Mouse (Mus musculus): ENCODE measurements at regions not wholly inside any gene's neighbourhood (a gene's known extent, or its start where the extent isn't known, plus 50 kb on each side); places are given as distances from the start of the nearest gene placed in this dataset.
"Not testable (repeated sequence)": the region's sequence is repeated elsewhere in the genome, so short reads cannot be mapped to it uniquely, and the experiment has no call there.

DNA sequence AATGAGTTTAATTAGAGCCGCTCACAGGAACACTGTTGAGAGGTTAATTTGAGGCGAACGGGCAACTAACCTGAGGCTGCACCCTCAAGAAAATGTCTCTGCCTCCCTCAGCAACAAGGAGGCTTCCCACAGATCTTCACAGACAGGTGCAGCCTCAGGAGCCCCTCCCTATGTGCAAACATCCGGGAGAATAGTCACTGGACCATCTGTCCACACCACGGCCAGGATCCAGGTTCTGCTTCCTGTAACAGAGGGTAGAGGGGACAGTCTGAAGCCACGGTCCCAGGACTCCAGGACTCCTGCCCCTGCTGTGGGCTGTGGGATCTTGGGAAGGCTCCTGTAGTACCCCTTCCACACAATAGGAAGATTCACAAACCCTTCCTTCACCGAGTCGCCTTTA, 134.1 kb upstream of the Gadl1 start:
- no peak for DNase-seq (ENCODE audit: low read depth, low spot score)

DNA sequence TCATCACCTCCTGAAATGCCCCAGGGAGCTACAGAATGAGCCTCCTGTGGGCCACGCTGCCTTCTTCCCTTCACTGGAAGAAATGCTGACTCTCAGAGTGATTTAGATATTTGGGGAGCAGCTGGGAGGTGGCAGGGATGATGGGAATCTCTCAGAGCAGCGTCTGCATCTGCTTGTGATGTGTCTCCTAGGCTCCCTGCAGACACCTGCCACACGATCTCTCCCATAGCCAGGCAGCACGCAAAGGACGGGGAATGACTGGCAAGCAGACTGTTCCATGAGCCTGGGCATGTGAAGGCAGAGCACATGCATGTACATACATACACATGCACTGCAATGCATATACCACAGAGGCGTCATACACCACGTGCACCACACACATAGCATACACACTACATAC, 133.4 kb upstream of the Gadl1 start:
- no peak for DNase-seq (ENCODE audit: low read depth, low spot score)

DNA sequence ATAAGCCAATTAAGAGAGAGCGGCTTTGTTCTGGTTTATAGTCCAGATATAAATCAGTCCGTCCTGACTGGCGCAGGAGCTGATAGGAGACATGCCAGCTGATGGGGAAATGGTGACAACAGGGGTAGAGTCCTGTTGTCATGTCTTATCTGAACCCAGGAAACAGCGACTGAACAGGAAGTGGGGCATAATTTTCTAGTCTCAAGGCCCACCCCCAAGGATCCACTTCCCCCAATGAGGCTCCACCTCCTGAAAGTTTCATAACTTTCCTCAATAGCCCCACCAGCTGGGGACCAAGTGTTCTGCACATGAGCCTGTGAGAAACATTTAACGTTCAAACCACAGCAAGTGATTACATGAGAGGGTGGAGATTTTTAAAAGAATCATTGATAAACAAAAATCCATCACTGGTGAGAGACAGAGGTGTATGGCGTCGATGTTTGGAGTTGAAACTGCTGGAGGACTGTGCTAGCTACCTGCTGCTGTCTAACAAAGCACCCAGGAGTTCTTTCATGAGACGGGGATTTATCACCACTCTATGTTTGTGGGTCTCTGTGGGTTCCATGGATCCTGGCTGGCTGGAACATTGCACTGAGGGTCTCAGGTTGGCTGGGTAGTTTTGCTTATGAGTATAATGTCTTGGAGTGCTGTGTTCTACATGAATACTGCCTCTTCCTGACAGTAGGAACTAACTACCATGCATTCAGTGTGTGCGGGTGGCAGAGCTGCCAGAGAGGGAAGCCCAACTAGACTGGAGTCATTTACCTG, 132.0 kb upstream of the Gadl1 start:
- DNase-seq (ENCODE audit: low read depth, low spot score), result no peak

DNA sequence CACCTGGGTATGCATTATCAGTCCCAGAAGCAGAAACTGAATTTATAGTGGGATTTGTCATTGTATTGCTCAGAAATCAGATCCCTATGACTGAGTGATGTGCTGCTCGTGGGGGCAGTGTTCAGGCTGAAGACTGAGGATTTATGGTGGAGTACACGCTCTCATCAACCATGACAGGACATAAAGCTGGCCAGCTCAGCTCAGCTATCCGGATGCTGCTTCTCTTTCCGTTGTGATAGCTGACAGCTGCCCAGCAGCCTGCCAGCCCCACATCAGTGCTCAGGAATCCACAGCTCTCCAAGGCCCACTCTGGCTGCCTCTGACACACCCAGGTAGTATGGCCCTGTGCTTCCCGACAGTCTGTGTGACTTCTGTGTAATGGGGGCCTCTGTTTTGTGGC, 130.4 kb upstream of the Gadl1 start:
- no peak for DNase-seq (ENCODE audit: low read depth, low spot score)

DNA sequence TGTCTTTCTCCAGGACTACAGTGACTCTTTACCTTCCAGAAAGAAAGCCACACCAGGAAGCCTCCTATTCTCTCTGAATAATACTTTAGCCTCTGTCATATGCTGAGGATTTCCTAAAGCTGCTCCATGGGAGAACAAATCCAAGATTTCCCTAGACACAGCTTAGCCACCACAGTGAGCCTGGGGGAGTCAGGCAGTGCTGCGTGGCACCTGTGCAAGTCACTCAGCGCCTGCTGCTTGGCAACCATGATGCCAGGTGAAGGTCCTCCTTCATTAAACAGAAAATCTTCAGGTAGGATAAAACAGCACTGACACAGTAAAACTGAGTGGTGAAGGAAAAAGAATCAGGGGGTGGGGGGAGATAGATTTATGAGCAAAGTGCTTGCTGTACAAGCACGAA, 109.9 kb upstream of the Gadl1 start:
- no peak for DNase-seq (ENCODE audit: low read depth, low spot score)

DNA sequence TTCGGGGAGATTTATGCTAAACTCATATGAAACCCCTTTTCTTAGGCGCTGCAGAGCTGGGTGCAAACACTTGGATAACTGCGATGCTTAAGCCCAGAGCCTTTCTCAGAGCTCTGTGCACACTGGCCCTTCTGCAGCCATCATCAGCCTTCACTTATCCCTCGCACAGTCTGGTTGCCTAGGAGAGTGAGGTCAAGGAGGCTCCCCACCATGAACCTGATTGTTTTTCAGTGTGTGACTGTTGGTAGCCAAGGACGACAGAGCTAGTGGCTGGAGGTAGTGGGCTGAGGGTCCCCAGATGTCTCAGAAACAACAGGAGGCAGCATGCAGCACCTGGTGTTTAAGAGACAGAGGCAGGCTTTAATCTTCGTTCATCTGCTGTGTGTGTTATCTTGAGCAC, 108.6 kb upstream of the Gadl1 start:
- no peak for DNase-seq (ENCODE audit: low read depth, low spot score)

DNA sequence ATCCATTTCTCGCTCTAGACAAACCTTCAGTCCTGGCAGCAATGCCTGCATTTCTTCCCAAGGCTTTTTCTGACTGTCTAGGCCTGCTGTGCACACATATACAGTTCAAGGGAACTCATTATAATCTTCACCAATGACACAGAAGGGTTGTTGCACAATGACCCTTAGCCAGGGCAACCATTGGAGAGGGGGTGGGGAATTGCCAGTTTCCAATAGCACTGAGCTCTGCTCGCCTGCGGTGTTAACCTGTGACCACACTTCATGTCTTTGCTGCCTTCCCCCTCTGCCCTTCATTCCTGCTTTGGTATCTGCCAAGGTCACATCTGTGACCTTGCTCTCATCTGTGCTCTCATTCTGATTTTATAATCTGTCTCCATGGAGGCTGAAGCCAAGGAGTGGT, 106.2 kb upstream of the Gadl1 start:
- DNase-seq (ENCODE audit: low read depth, low spot score), result peak; percentile 5

DNA sequence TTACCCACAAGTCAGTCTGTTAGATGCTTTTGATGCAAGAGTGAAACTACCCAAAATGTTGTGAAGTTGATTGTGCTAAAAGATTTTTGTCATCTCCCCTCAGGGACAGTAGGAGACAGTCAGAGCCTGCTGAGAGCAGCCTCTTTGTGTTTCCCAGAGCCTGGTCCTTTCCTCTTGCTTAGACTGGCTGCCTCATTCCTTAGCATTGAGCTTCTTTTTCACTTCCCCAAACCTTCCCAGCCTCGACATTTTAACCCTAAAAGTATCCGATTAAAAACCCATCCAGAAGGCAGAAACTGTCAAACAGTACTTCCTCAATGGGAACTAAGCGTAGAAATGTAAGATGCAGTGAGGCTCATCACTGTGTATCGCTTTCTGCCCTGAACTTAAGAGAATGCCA, 104.0 kb upstream of the Gadl1 start:
- no peak for DNase-seq (ENCODE audit: low read depth, low spot score)

DNA sequence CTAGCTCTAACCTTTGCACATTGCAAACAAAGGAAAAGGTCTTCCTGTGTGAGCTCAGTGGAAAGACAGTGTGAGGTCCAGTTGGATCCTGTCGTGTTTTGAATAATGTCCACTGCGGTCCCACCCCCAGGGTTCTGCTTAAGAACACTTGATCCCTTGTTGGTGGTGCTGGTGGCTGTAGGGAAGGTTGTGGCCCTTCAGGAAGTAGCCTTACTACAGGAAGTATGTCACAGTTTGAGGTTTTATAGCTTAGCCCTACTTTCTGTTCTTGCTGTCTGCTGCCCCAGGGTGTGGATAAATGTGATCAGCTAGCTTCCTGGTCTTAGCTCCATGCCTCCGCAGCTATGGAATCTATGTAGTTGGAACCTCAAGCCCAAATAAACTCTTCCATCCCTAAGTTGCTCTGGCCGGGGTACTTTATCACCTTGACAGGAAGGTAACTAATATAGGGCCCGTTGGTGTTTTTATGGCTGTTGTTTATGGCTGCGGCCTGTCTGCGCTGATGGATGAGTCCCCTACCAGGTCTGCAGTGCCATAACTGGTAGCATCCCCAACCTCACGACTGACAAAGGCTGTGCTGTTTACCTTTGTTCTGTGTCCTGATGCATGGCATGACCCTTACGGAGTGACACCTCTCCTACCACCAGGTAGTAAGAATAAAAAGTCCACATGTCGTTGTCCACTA, 103.1 kb upstream of the Gadl1 start:
- DNase-seq (ENCODE audit: low read depth, low spot score), result peak; percentile 35

DNA sequence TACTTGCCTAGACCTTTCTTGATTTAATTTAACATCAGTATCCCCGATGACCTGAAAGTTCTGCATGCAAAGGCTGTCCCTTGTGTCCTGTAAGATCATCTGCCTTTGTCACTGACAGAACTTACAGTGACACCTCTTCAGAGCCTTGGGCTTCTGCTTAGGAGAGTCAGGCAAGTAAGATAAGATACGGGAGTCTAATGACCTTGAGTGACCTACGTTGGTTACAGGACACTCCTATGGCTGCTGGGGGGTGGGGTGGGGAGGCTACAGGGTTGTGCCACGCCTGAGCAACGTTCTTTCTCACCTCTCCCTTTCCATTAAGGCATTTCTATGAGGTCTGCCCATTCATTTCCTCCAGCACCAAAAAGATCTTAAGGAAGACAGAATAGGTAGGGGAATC, 69.1 kb upstream of the Gadl1 start:
- peak; percentile 28 for DNase-seq (ENCODE audit: low read depth, low spot score)

DNA sequence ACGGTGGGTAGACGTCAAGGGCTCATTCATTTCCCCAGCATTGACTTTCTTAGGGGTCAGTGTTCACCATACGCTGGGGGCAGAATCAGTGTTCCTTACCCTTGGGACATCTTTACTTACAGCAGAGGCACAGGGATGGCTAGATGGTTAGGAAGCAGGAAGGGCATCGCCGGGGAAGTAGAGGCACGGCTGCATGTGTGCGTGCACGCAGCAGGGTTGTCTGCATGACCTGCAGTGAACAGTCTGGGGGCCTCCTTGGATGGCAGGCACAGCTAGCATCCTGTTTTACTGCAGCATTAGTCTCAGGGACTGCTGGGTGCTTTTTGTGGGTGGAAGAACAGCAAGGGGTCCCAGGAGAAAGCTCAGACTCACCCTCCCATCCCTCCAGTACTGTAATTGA, 68.5 kb upstream of the Gadl1 start:
- no peak for DNase-seq (ENCODE audit: low read depth, low spot score)

DNA sequence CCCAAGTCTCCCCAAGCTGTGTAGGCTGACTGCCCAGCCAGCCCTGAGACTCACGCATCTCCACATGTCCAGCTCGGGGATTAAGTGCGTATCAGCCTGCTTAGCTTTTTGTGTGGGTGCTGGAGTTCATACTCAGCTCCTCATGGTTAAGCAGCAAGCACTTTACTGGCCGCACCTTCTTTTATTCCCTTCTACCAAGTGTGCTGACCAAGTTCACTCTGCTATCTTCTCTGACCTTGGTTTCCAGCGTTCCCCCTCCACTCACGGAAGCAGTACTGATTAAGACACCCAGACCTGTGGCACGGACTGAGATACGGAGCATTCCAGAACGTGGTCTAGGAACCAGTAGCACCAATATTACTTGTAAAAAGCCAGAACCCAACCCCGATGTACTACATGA, 67.6 kb upstream of the Gadl1 start:
- no peak for DNase-seq (ENCODE audit: low read depth, low spot score)

DNA sequence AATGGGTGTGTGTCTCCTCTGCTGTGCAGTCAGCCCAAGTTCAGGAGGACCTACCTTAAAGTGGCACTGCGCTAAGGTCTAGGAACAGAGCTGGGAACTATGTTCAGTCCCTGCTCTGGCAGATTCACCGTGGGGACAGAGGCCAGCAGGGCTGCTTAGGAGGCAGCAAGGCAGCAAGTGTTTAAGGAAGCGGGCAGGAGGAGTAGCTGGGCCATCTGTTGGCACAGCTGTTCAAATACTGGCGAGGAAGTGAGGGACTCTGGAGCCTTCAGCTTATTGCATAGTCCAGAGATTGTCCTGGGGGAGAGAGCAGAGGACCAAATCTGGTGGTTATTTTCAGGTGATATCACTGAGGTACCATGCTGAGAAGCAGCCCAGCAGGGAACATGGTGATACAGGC, 64.9 kb upstream of the Gadl1 start:
- DNase-seq (ENCODE audit: low read depth, low spot score), result no peak

DNA sequence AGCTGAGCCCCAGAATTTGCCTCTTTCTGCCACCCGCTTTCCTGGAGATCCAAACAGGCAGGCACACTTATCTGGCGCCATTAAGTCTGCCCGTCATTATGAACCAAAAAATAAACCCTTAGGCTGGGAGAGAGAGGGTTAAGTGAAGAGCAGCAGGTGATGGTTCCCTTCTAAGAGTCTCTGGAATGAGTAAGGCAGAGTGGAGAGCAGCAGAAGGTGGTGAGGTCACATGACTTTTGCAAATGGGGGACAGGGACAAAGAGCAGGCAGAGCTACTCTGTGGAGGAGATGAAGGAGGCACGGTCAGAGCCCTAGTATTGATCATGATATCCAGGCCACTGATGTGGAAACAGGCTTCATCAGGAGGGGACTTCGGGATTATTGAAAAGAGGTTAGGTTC, 64.2 kb upstream of the Gadl1 start:
- no peak for DNase-seq (ENCODE audit: low read depth, low spot score)

DNA sequence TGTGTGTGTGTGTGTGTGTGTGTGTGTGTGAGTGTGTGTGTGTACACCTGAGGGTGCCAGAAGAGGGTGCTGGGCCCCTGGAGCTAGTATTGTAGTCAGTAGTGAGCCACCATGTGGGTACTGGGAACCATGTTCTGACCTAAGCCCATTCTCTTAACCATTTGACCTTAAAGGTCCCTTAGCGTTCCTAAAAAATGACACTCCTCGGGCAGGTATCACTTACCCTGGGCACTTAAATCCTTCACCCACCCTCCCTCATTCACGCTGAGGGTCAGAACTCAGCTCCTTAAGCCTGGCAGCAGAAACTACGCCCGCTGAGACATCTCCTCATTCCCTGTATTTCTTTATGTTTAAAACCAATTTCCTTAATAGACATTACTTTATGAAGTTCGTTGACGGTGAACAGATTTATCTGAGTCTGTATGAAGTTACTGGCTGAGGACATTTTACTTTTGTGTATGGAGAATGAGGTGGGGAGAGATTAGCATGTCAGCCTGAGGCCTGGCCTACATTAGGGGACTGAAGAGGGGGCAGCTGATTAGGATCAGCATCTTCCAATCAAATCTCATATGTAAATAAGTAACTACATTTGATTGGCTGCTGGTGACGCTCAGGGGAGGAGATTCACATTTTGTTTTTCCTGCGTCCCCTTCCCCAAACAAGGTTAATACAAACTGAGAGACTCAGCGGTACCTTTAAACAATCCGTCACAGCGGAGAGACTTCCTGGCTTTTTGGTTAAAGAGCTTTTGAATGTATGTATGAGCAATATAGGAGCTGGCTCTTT, 61.8 kb upstream of the Gadl1 start:
- no peak for DNase-seq (ENCODE audit: low read depth, low spot score)

DNA sequence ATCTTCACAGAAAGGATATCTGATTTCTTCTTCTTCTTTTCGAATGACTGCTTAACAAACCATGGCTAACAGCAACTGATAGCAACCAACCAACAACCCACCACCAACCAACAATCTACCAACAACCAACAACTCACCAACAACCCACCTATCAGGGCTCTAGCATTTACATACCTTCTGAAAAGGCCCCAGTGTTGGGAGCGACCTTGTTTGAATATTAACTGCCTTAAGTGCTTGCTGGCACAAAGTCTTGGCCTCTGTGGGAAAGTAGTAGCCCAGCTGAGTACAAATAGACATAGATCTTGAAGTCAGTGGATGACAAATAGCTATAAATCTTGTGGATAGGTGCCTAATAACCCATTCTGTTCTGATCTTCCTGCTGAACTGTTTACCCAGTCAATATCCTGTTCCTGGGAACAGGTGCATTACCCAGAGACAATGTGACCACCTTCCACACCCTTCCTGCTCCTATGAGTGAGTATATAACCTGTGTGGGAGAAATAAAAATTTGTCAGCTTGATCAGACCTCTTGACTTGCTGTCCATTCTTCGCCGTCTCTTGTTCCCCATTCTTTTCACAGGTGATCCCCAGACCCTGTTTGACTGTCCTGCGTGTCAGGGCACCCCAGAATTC, 55.9 kb upstream of the Gadl1 start:
- DNase-seq (ENCODE audit: low read depth, low spot score), result not testable (repeated sequence)

DNA sequence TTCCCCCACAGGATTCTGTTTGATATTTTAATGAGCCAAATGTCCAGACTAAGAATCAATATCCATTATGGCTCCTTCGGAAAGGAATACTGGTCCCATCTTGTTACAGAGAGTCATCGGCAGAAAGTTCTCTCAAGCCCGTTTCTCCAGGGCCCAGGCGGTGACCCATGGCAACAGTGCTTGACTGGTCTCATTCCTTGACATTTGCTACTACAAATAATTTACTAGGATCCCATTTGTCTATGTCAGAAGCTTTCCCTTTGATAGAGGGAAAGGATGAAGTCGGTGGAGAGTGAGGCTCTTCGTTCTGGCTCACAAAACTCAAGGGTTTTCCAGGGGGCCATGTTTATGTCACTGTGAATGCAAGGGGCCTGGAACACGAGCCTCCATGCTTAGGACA, 52.0 kb upstream of the Gadl1 start:
- no peak for DNase-seq (ENCODE audit: low read depth, low spot score)

DNA sequence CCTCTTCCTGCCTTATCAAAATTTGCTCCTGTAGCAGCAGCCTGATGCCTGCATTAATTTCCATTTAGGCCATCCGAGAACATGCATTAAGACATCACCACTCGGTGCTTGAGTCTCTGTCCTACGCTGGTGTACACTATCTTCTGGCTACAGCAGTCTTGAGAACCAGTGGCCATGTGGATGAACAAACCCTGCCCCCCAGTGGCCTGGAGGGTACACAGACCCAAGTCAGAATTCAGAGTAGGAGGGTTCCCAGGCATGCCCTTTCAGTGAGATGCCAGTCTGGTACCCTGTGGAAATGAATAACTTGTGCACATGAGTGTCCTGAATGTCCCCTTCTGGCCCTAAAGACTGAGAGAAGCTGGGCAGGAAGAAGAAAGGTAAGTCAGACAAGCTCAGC, 50.4 kb upstream of the Gadl1 start:
- peak; percentile 23 for DNase-seq (ENCODE audit: low read depth, low spot score)

All from ES-CJ7 (cell line).